Mouse (Mus musculus) forebrain, embryonic 13.5 days (tissue): ENCODE results near the gene Il1r1. TPM values are rescaled to one million over a fixed set of nuclear protein-coding genes. Genes with fewer than 3 reads are reported as not detected.

ENCODE experiments used
- ATAC-seq: fragments of 200-750 bp; cut with Nextera tagmentation; 2 replicates; pipeline ENCODE4 v1.8.0; 2017
- H3K27ac ChIP-seq: fragments of 300-500 bp; sonication (generic); 2 replicates; pipeline ENCODE4 v1.5.1; 2015; ENCODE audit warnings: inconsistent platforms, mild to moderate bottlenecking, moderate library complexity
- H3K27me3 ChIP-seq: fragments of 300-500 bp; sonication (generic); 2 replicates; pipeline ENCODE4 v1.6.1; 2015; ENCODE audit warnings: mild to moderate bottlenecking, inconsistent platforms
- H3K36me3 ChIP-seq: fragments of 300-500 bp; sonication (generic); 2 replicates; pipeline ENCODE4 v1.6.1; 2015; ENCODE audit warnings: mild to moderate bottlenecking, inconsistent platforms; ENCODE audit not compliant: poor library complexity, severe bottlenecking
- H3K4me1 ChIP-seq: fragments of 300-500 bp; sonication (generic); 2 replicates; pipeline ENCODE4 v1.6.1; 2015; ENCODE audit warnings: inconsistent platforms
- H3K4me2 ChIP-seq: fragments of 300-500 bp; sonication (generic); 2 replicates; pipeline ENCODE4 v1.6.1; 2015; ENCODE audit warnings: inconsistent platforms, mild to moderate bottlenecking, moderate library complexity
- H3K4me3 ChIP-seq: fragments of 300-500 bp; sonication (generic); 2 replicates; pipeline ENCODE4 v1.5.1; 2015; ENCODE audit warnings: mild to moderate bottlenecking, inconsistent platforms
- H3K9ac ChIP-seq: fragments of 300-500 bp; sonication (generic); 2 replicates; pipeline ENCODE4 v1.6.1; 2015; ENCODE audit warnings: mild to moderate bottlenecking, inconsistent platforms
- H3K9me3 ChIP-seq: fragments of 300-500 bp; sonication (generic); replicated peaks from 2 replicates; pipeline ENCODE4 v1.6.1; 2016; ENCODE audit warnings: inconsistent platforms
- WGBS: fragments of 180-500 bp; shearing (Covaris S2); methylation state at CpG from one replicate; pipeline ENCODE4 v1.1.7; 2015; 5-methylcytosine and 5-hydroxymethylcytosine counted together
- polyA plus RNA-seq: library from polyadenylated mRNA; unstranded; fragments of >200 nt; fragmentation: Nextera tagmentation; extraction: Ambion mirVana; gene quantifications from 2 replicates; pipeline ENCODE4 v1.2.1, GENCODE M21; 2015

Il1r1 gene
- polyA plus RNA-seq: 0.54 and 0.70 TPM in 2 replicates

GRCm38 (mm10) chr1:40224539-40225284 is at the start of gene Il1r1:
Gene Il1r1, plus strand, starts transcription at chr1:40225080.
- Histone ChIP-seq H3K9me3 (no peaks in the 10 kb centered on the region), H3K27me3 (no peaks in the 10 kb centered on the region), H3K36me3 (no peaks in the 10 kb centered on the region), H3K4me3 (no peak within 1 kb of the TSS), H3K4me1 (no peaks in the 10 kb centered on the region), H3K27ac (no peak within 1 kb of the TSS), H3K9ac (no peak within 1 kb of the TSS), H3K4me2 (no peak within 1 kb of the TSS)
- ATAC-seq: no peak
- 79% methylated on average over 12 of the region's 12 CpGs for WGBS

GRCm38 (mm10) chr1:40175123-40175522 is 49.8 kb upstream of the Il1r1 start:
- H3K4me2 ChIP-seq: no peak overlapping the region
- H3K9me3 ChIP-seq: no peaks in the 10 kb centered on the region
- 86% methylated on average over 5 of the region's 5 CpGs for WGBS
- H3K4me3 ChIP-seq: no peak overlapping the region
- no peaks in the 10 kb centered on the region for H3K36me3 ChIP-seq
- ATAC-seq: no peak
- H3K4me1 ChIP-seq: no peaks in the 10 kb centered on the region
- no peaks in the 10 kb centered on the region for H3K27me3 ChIP-seq
- H3K27ac ChIP-seq: no peak overlapping the region
- H3K9ac ChIP-seq: no peak overlapping the region

GRCm38 (mm10) chr1:40175797-40176196 is 49.1 kb upstream of the Il1r1 start:
- Histone ChIP-seq H3K36me3 (no peaks in the 10 kb centered on the region), H3K27me3 (no peaks in the 10 kb centered on the region), H3K9ac (no peak overlapping the region), H3K4me1 (no peaks in the 10 kb centered on the region), H3K4me2 (no peak overlapping the region), H3K4me3 (no peak overlapping the region), H3K9me3 (no peaks in the 10 kb centered on the region), H3K27ac (no peak overlapping the region)
- ATAC-seq: no peak
- WGBS: 84% methylated on average over 1 of the region's 1 CpGs

GRCm38 (mm10) chr1:40179031-40179430 is 45.8 kb upstream of the Il1r1 start:
- H3K4me2 ChIP-seq: no peak overlapping the region
- no peaks in the 10 kb centered on the region for H3K9me3 ChIP-seq
- no peaks in the 10 kb centered on the region for H3K27me3 ChIP-seq
- no peaks in the 10 kb centered on the region for H3K4me1 ChIP-seq
- no peak overlapping the region for H3K4me3 ChIP-seq
- no peaks in the 10 kb centered on the region for H3K36me3 ChIP-seq
- no peak for ATAC-seq
- whole genome bisulfite sequencing: 87% methylated on average over 4 of the region's 4 CpGs
- H3K27ac ChIP-seq: no peak overlapping the region
- H3K9ac ChIP-seq: no peak overlapping the region

- no peak overlapping the region for H3K9ac ChIP-seq
- H3K4me2 ChIP-seq: no peak overlapping the region
- H3K4me3 ChIP-seq: no peak overlapping the region
- 89% methylated on average over 1 of the region's 1 CpGs for WGBS
- no peaks in the 10 kb centered on the region for H3K27me3 ChIP-seq
- H3K36me3 ChIP-seq: no peaks in the 10 kb centered on the region
- H3K27ac ChIP-seq: no peak overlapping the region
- no peaks in the 10 kb centered on the region for H3K4me1 ChIP-seq
- no peaks in the 10 kb centered on the region for H3K9me3 ChIP-seq
- ATAC-seq: no peak
These were observed 45.4 kb upstream of the Il1r1 start for GRCm38 (mm10) chr1:40179493-40179892.

- H3K36me3 ChIP-seq: no peaks in the 10 kb centered on the region
- no peak overlapping the region for H3K4me3 ChIP-seq
- no peaks in the 10 kb centered on the region for H3K4me1 ChIP-seq
- H3K9ac ChIP-seq: no peak overlapping the region
- H3K27me3 ChIP-seq: no peaks in the 10 kb centered on the region
- WGBS: 90% methylated on average over 2 of the region's 2 CpGs
- H3K9me3 ChIP-seq: no peaks in the 10 kb centered on the region
- ATAC-seq: no peak
- H3K27ac ChIP-seq: no peak overlapping the region
- H3K4me2 ChIP-seq: no peak overlapping the region
These were observed 44.0 kb upstream of the Il1r1 start for GRCm38 (mm10) chr1:40180861-40181260.

- Histone ChIP-seq H3K36me3 (no peaks in the 10 kb centered on the region), H3K4me3 (no peak overlapping the region), H3K27me3 (no peaks in the 10 kb centered on the region), H3K9ac (no peak overlapping the region), H3K9me3 (no peaks in the 10 kb centered on the region), H3K4me1 (no peaks in the 10 kb centered on the region), H3K4me2 (no peak overlapping the region), H3K27ac (no peak overlapping the region)
- 70% methylated on average over 3 of the region's 3 CpGs for WGBS
- ATAC-seq: no peak
These were observed 43.2 kb upstream of the Il1r1 start for GRCm38 (mm10) chr1:40181716-40182115.

- no peak overlapping the region for H3K4me3 ChIP-seq
- H3K4me1 ChIP-seq: no peaks in the 10 kb centered on the region
- H3K27ac ChIP-seq: no peak overlapping the region
- ATAC-seq: no peak
- H3K4me2 ChIP-seq: no peak overlapping the region
- H3K9ac ChIP-seq: no peak overlapping the region
- no peaks in the 10 kb centered on the region for H3K36me3 ChIP-seq
- no peaks in the 10 kb centered on the region for H3K9me3 ChIP-seq
- H3K27me3 ChIP-seq: no peaks in the 10 kb centered on the region
These were observed 41.5 kb upstream of the Il1r1 start for GRCm38 (mm10) chr1:40183410-40183809.

- Histone ChIP-seq H3K4me3 (no peak overlapping the region), H3K36me3 (no peaks in the 10 kb centered on the region), H3K4me2 (no peak overlapping the region), H3K9me3 (no peaks in the 10 kb centered on the region), H3K9ac (no peak overlapping the region), H3K27me3 (no peaks in the 10 kb centered on the region), H3K4me1 (no peaks in the 10 kb centered on the region), H3K27ac (no peak overlapping the region)
- no peak for ATAC-seq
- WGBS: 86% methylated on average over 1 of the region's 1 CpGs
These were observed 36.9 kb upstream of the Il1r1 start for GRCm38 (mm10) chr1:40187961-40188360.

GRCm38 (mm10) chr1:40190025-40190424 is 34.9 kb upstream of the Il1r1 start:
- WGBS: 78% methylated on average over 5 of the region's 5 CpGs

GRCm38 (mm10) chr1:40190837-40191236 is 34.0 kb upstream of the Il1r1 start:
- Histone ChIP-seq H3K27me3 (no peaks in the 10 kb centered on the region), H3K9me3 (no peaks in the 10 kb centered on the region), H3K4me1 (no peaks in the 10 kb centered on the region), H3K4me2 (no peak overlapping the region), H3K4me3 (no peak overlapping the region), H3K27ac (no peak overlapping the region), H3K36me3 (no peaks in the 10 kb centered on the region), H3K9ac (no peak overlapping the region)
- WGBS: 86% methylated on average over 5 of the region's 5 CpGs
- ATAC-seq: no peak

More at GRCm38 (mm10) chr1:40190025-40190424, 34.9 kb upstream of the Il1r1 start:
- ATAC-seq: no peak
- Histone ChIP-seq H3K9me3 (no peaks in the 10 kb centered on the region), H3K9ac (no peak overlapping the region), H3K4me3 (no peak overlapping the region), H3K27ac (no peak overlapping the region), H3K4me2 (no peak overlapping the region), H3K36me3 (no peaks in the 10 kb centered on the region), H3K27me3 (no peaks in the 10 kb centered on the region), H3K4me1 (no peaks in the 10 kb centered on the region)

GRCm38 (mm10) chr1:40194279-40194678 is 30.6 kb upstream of the Il1r1 start:
- H3K36me3 ChIP-seq: no peaks in the 10 kb centered on the region
- no peaks in the 10 kb centered on the region for H3K9me3 ChIP-seq
- 82% methylated on average over 2 of the region's 2 CpGs for WGBS
- no peak for ATAC-seq
- no peak overlapping the region for H3K9ac ChIP-seq
- H3K4me1 ChIP-seq: no peaks in the 10 kb centered on the region
- no peak overlapping the region for H3K4me3 ChIP-seq
- H3K27ac ChIP-seq: no peak overlapping the region
- H3K27me3 ChIP-seq: no peaks in the 10 kb centered on the region
- H3K4me2 ChIP-seq: no peak overlapping the region
